Comparison of ENCODE assay signal across 7 mouse cellular contexts in the genomic region with DNA sequence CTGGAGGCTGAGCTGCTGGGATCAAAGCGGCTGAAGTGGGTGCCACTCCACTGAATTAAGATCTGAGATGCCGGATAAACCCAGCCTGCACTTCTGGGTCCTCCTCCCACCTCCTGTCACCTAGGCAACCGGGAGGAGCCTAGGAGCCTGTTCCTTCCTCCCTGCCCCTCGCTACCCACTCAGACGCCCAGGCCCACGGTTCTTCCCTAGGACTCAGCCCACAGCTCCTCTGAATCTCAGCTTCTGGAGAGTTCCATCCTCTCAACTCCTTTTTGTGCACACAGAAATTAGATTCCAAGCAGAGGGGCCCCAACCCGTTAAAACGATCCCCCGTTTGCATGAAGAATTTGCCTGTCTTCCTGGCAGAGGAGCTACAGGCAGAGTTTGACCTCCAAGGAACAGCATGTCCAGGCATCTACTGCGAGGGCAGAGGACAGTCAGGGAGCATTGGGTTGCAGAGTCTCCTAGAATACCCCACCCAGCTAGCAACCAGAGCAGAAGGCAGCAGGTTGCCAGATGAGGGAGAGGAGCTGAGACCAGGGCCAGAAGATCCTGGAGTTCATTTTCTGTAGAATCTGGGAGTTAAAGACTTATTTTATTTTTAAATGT.
A peak's percentile ranks its signal among the peaks of the same experiment; 100 is the strongest.
DNase-seq lines count a peak whose midpoint lies in the region; ATAC-seq and TF ChIP-seq lines count a peak whose summit lies in the region.

No protein-coding gene starts in this region.

- peak; percentile 1 for DNase-seq in cerebellum, adult 11 months
- DNase-seq in forebrain, embryonic 10.5 days (ENCODE audit: extremely low spot score, low spot score): peak; percentile 75
- peak; percentile 67 for DNase-seq in kidney, adult 9 months
- peak; percentile 76 for DNase-seq in limb, embryonic 10.5 days (ENCODE audit: low spot score)
- DNase-seq in midbrain, postnatal 0 days (ENCODE audit: low spot score): peak; percentile 77
- peak; percentile 65 for DNase-seq in stomach, postnatal 0 days (ENCODE audit: low spot score)

- peak overlapping the region; percentile 37 for H3K4me3 ChIP-seq in forebrain, embryonic 10.5 days
- peak overlapping the region; percentile 25 for H3K4me3 ChIP-seq in heart, embryonic 11.5 days (ENCODE audit: low read depth, low read length)
- H3K4me3 ChIP-seq in limb, embryonic 10.5 days: peak overlapping the region; percentile 42
- no peak overlapping the region for H3K4me3 ChIP-seq in midbrain, postnatal 0 days (ENCODE audit: low read depth, low read length)
- peak overlapping the region; percentile 13 for H3K4me3 ChIP-seq in stomach, postnatal 0 days (ENCODE audit: low read depth, low read length)

- peak overlapping the region; percentile 67 for H3K4me2 ChIP-seq in heart, embryonic 11.5 days
- peak overlapping the region; percentile 40 for H3K4me2 ChIP-seq in midbrain, postnatal 0 days (ENCODE audit: low read depth, low read length, poor library complexity, severe bottlenecking)
- H3K4me2 ChIP-seq in stomach, postnatal 0 days (replicated peaks; ENCODE audit: low read depth): peak overlapping the region; percentile 47

- H3K36me3 ChIP-seq in forebrain, embryonic 10.5 days (replicated peaks): no peaks in the 10 kb centered on the region
- H3K36me3 ChIP-seq in heart, embryonic 11.5 days (ENCODE audit: control insufficient read depth, insufficient read depth, low read length): no peaks in the 10 kb centered on the region
- no peaks in the 10 kb centered on the region for H3K36me3 ChIP-seq in limb, embryonic 10.5 days
- no peaks in the 10 kb centered on the region for H3K36me3 ChIP-seq in midbrain, postnatal 0 days (ENCODE audit: insufficient read depth, low read length)
- no peaks in the 10 kb centered on the region for H3K36me3 ChIP-seq in stomach, postnatal 0 days (ENCODE audit: control insufficient read depth, insufficient read depth, low read length)

- peak overlapping the region; percentile 84 for H3K27ac ChIP-seq in forebrain, embryonic 10.5 days
- H3K27ac ChIP-seq in heart, embryonic 11.5 days (ENCODE audit: low read depth, low read length): no peak overlapping the region
- peak overlapping the region; percentile 81 for H3K27ac ChIP-seq in limb, embryonic 10.5 days
- peak overlapping the region; percentile 7; the same call in 1 of the 2 replicates for H3K27ac ChIP-seq in midbrain, postnatal 0 days (ENCODE audit: low read depth, low read length)
- H3K27ac ChIP-seq in stomach, postnatal 0 days (replicated peaks): peak overlapping the region; percentile 45

- peak; percentile 55; the same call in 1 of the 2 replicates for ATAC-seq in heart, embryonic 11.5 days (replicated peaks; ENCODE audit: insufficient number of reproducible peaks, low FRiP score, low TSS enrichment)
- peak; percentile 82 for ATAC-seq in midbrain, postnatal 0 days (ENCODE audit: low FRiP score)
- peak; percentile 75 for ATAC-seq in stomach, postnatal 0 days (ENCODE audit: low FRiP score, low TSS enrichment)

- 6% methylated on average over 10 of the region's 10 CpGs for WGBS in forebrain, embryonic 10.5 days
- WGBS in heart, embryonic 11.5 days (ENCODE audit: insufficient replicate concordance): under 1% methylated on average over 10 of the region's 10 CpGs
- 3% methylated on average over 10 of the region's 10 CpGs for WGBS in limb, embryonic 10.5 days
- 2% methylated on average over 10 of the region's 10 CpGs for WGBS in midbrain, postnatal 0 days
- 3% methylated on average over 10 of the region's 10 CpGs for WGBS in stomach, postnatal 0 days

- TF ChIP-seq CTCF in midbrain, postnatal 0 days (IDR thresholded peaks at IDR 0.05): no peak
- TF ChIP-seq CTCF in stomach, postnatal 0 days (IDR thresholded peaks at IDR 0.05; ENCODE audit: low read depth): no peak

- no peak for TF ChIP-seq EP300 in stomach, postnatal 0 days (optimal IDR thresholded peaks at IDR 0.05)

- H3K27me3 ChIP-seq in forebrain, embryonic 10.5 days (ENCODE audit: poor library complexity, severe bottlenecking): peaks cover 8% of the 10 kb centered on the region; the same call in 1 of the 2 replicates
- H3K27me3 ChIP-seq in heart, embryonic 11.5 days (ENCODE audit: control insufficient read depth, insufficient read depth, low read length): no peaks in the 10 kb centered on the region
- no peaks in the 10 kb centered on the region for H3K27me3 ChIP-seq in limb, embryonic 10.5 days (ENCODE audit: low read depth, poor library complexity, severe bottlenecking)
- no peaks in the 10 kb centered on the region for H3K27me3 ChIP-seq in midbrain, postnatal 0 days (ENCODE audit: insufficient read depth, low read length)
- H3K27me3 ChIP-seq in stomach, postnatal 0 days (ENCODE audit: control insufficient read depth, insufficient read depth, low read length): no peaks in the 10 kb centered on the region

- peaks cover 13% of the 10 kb centered on the region for H3K9me3 ChIP-seq in forebrain, embryonic 10.5 days
- H3K9me3 ChIP-seq in heart, embryonic 11.5 days (replicated peaks; ENCODE audit: control insufficient read depth, low read length): 0 out of 2 replicates have a peak, but pooled peaks cover 4% of the 10 kb centered on the region
- H3K9me3 ChIP-seq in limb, embryonic 10.5 days (replicated peaks): no peaks in the 10 kb centered on the region
- peaks cover 7% of the 10 kb centered on the region for H3K9me3 ChIP-seq in midbrain, postnatal 0 days (ENCODE audit: low read length)
- H3K9me3 ChIP-seq in stomach, postnatal 0 days (ENCODE audit: control insufficient read depth, low read length): no peaks in the 10 kb centered on the region

- H3K9ac ChIP-seq in heart, embryonic 11.5 days (ENCODE audit: low read depth, low read length): peak overlapping the region; percentile 58; the same call in 1 of the 2 replicates
- no peak overlapping the region for H3K9ac ChIP-seq in midbrain, postnatal 0 days (replicated peaks; ENCODE audit: low read length, poor library complexity, severe bottlenecking)
- no peak overlapping the region; the same call in 1 of the 2 replicates for H3K9ac ChIP-seq in stomach, postnatal 0 days (ENCODE audit: low read length)

- H3K4me1 ChIP-seq in forebrain, embryonic 10.5 days: peaks cover 24% of the 10 kb centered on the region
- H3K4me1 ChIP-seq in heart, embryonic 11.5 days (ENCODE audit: control insufficient read depth, insufficient read depth, low read length): peaks cover 12% of the 10 kb centered on the region
- H3K4me1 ChIP-seq in limb, embryonic 10.5 days: peaks cover 22% of the 10 kb centered on the region
- H3K4me1 ChIP-seq in midbrain, postnatal 0 days (ENCODE audit: insufficient read depth, low read length): peaks cover 10% of the 10 kb centered on the region
- H3K4me1 ChIP-seq in stomach, postnatal 0 days (replicated peaks; ENCODE audit: control insufficient read depth, insufficient read depth): 0 out of 2 replicates have a peak, but pooled peaks cover 2% of the 10 kb centered on the region

Comparison
In these comparisons a context has a peak if more than half of its experiments do, and no peak if none do; other contexts are left out.
1. DNase-seq: peak in every context shown above with its lines; median percentile 77 in midbrain, postnatal 0 days; 76 in limb, embryonic 10.5 days; 75 in forebrain, embryonic 10.5 days; 67 in kidney, adult 9 months; 65 in stomach, postnatal 0 days; 1 in cerebellum, adult 11 months.